Comparison of ENCODE assay signal across 17 mouse cellular contexts in genomic region chr8:12925051-12925450, GRCm38 (mm10). TPM values are rescaled to one million over a fixed set of nuclear protein-coding genes. Genes with fewer than 3 reads are reported as not detected.
DNase-seq lines count a peak whose midpoint lies in the region; ATAC-seq and TF ChIP-seq lines count a peak whose summit lies in the region.
"Had no signal": no experiment of that assay in that cellular context is flagged by ENCODE, and none has a peak within 500 bp of the region (broad histone marks: within the 10 kb centered on the region; RNA-seq: fewer than 3 reads in every experiment).

No protein-coding gene starts in this region.

- WGBS in intestine, embryonic 16.5 days = 83% methylated on average over 8 of the region's 8 CpGs
- 83% methylated on average over 8 of the region's 8 CpGs for WGBS in intestine, embryonic 15.5 days
- WGBS in lung, postnatal 0 days = 73% methylated on average over 8 of the region's 8 CpGs

- peaks cover 22% of the 10 kb centered on the region for H3K4me1 ChIP-seq in intestine, embryonic 16.5 days (ENCODE audit: control insufficient read depth, insufficient read depth, low read length)
- H3K4me1 ChIP-seq in intestine, embryonic 15.5 days (replicated peaks) = peaks cover 28% of the 10 kb centered on the region
- peaks cover 6% of the 10 kb centered on the region; the same call in 1 of the 2 replicates for H3K4me1 ChIP-seq in lung, postnatal 0 days (ENCODE audit: insufficient read depth, low read depth, low read length)
- H3K4me1 ChIP-seq: limb, embryonic 13.5 days had no signal

- peak overlapping the region; percentile 81 for H3K27ac ChIP-seq in gastrocnemius, adult 2 months
- peak overlapping the region; percentile 2; the same call in 1 of the 2 replicates for H3K27ac ChIP-seq in intestine, embryonic 16.5 days (ENCODE audit: low read length)
- H3K27ac ChIP-seq in intestine, embryonic 15.5 days = no peak overlapping the region
- H3K27ac ChIP-seq in lung, postnatal 0 days (ENCODE audit: low read length) = peak overlapping the region; percentile 47; the same call in 1 of the 2 replicates
- H3K27ac ChIP-seq: limb, embryonic 13.5 days; liver, embryonic 14.5 days had no signal

- no peak for TF ChIP-seq EP300 in lung, postnatal 0 days (IDR thresholded peaks at IDR 0.05)

- ATAC-seq in intestine, embryonic 16.5 days = no peak
- ATAC-seq in intestine, embryonic 15.5 days = no peak
- ATAC-seq in lung, postnatal 0 days = no peak
- ATAC-seq: hindbrain, embryonic 16.5 days; midbrain, embryonic 16.5 days had no signal

- no peaks in the 10 kb centered on the region for H3K36me3 ChIP-seq in intestine, embryonic 16.5 days (ENCODE audit: control insufficient read depth, insufficient read depth, low read length)
- H3K36me3 ChIP-seq in intestine, embryonic 15.5 days = no peaks in the 10 kb centered on the region
- H3K36me3 ChIP-seq in lung, postnatal 0 days (ENCODE audit: insufficient read depth, low read length) = no peaks in the 10 kb centered on the region
- H3K36me3 ChIP-seq: heart, embryonic 15.5 days; limb, embryonic 13.5 days; stomach, embryonic 15.5 days had no signal

- H3K9me3 ChIP-seq in intestine, embryonic 16.5 days (ENCODE audit: control insufficient read depth, low read length) = no peaks in the 10 kb centered on the region
- no peaks in the 10 kb centered on the region for H3K9me3 ChIP-seq in intestine, embryonic 15.5 days
- no peaks in the 10 kb centered on the region for H3K9me3 ChIP-seq in lung, postnatal 0 days (ENCODE audit: low read length)
- H3K9me3 ChIP-seq: heart, embryonic 15.5 days; limb, embryonic 13.5 days; stomach, embryonic 15.5 days had no signal

- TF ChIP-seq CTCF in gastrocnemius, adult 2 months (IDR thresholded peaks at IDR 0.05) = no peak
- TF ChIP-seq CTCF in lung, postnatal 0 days (IDR thresholded peaks at IDR 0.05) = no peak

- H3K9ac ChIP-seq in intestine, embryonic 16.5 days (ENCODE audit: low read depth, low read length) = no peak overlapping the region
- H3K9ac ChIP-seq in intestine, embryonic 15.5 days = no peak overlapping the region
- no peak overlapping the region for H3K9ac ChIP-seq in lung, postnatal 0 days (replicated peaks; ENCODE audit: low read depth)
- H3K9ac ChIP-seq: heart, embryonic 15.5 days; limb, embryonic 13.5 days; liver, embryonic 14.5 days; stomach, embryonic 15.5 days had no signal

- DNase-seq in gastrocnemius, adult 2 months = no peak
- DNase-seq in gastrocnemius, postnatal 4 days (ENCODE audit: low spot score in 2 of 2) = no peak
- no peak for DNase-seq in lung, postnatal 0 days (ENCODE audit: low spot score)
- DNase-seq in lung, postnatal 25 days (ENCODE audit: low spot score) = no peak
- no peak for DNase-seq in urinary bladder, adult 18-20 months (ENCODE audit: low spot score in 2 of 2)
- DNase-seq: cerebellum, postnatal 14 days; embryo, embryonic 11 days; retina, postnatal 1 day; thymus, adult 2 months had no signal

- H3K27me3 ChIP-seq in intestine, embryonic 16.5 days (replicated peaks; ENCODE audit: control insufficient read depth, insufficient read depth, low read length) = no peaks in the 10 kb centered on the region
- no peaks in the 10 kb centered on the region for H3K27me3 ChIP-seq in intestine, embryonic 15.5 days (replicated peaks)
- no peaks in the 10 kb centered on the region for H3K27me3 ChIP-seq in lung, postnatal 0 days (replicated peaks; ENCODE audit: insufficient read depth, low read length)
- H3K27me3 ChIP-seq: limb, embryonic 13.5 days; stomach, embryonic 15.5 days had no signal

- H3K4me2 ChIP-seq in intestine, embryonic 16.5 days (ENCODE audit: low read depth, low read length) = no peak overlapping the region
- H3K4me2 ChIP-seq in intestine, embryonic 15.5 days (replicated peaks) = no peak overlapping the region
- H3K4me2 ChIP-seq in lung, postnatal 0 days (replicated peaks; ENCODE audit: low read depth, low read length) = no peak overlapping the region
- H3K4me2 ChIP-seq: heart, embryonic 15.5 days; limb, embryonic 13.5 days had no signal

- intact Hi-C loops in gastrocnemius, adult 2 months (cut with DNase I) = no loop called here

- no peak overlapping the region for H3K4me3 ChIP-seq in gastrocnemius, adult 2 months
- no peak overlapping the region for H3K4me3 ChIP-seq in intestine, embryonic 16.5 days (ENCODE audit: low read length)
- H3K4me3 ChIP-seq in intestine, embryonic 15.5 days (replicated peaks) = no peak overlapping the region
- H3K4me3 ChIP-seq in lung, postnatal 0 days (ENCODE audit: low read depth, low read length) = no peak overlapping the region
- H3K4me3 ChIP-seq: heart, embryonic 15.5 days; limb, embryonic 13.5 days; stomach, embryonic 15.5 days had no signal

RNA-seq across cellular contexts. Expression of gene Mcf2l, which starts 51.4 kb away (rescaled TPM):
- total RNA-seq in gastrocnemius, adult 2 months (2021) = 10 to 100 TPM; 26.0 to 49.7 TPM
- 10 to 100 TPM; 36.0 to 42.4 TPM for total RNA-seq in gastrocnemius, postnatal 4 days (2021)
- polyA plus RNA-seq in intestine, embryonic 16.5 days (2015; fragmentation: Nextera tagmentation; extraction: Ambion mirVana) = 13.3 and 14.1 TPM in 2 replicates
- polyA plus RNA-seq in intestine, embryonic 15.5 days (2015; fragmentation: Nextera tagmentation; extraction: Ambion mirVana) = 13.1 and 13.7 TPM in 2 replicates
- 12.9 and 16.8 TPM in 2 replicates for polyA plus RNA-seq in lung, postnatal 0 days (2015; fragmentation: Nextera tagmentation; extraction: Ambion mirVana)
